Comparison of ENCODE assay signal across 12 mouse cellular contexts in genomic region chr8:11155579-11156318, GRCm38 (mm10).
DNase-seq lines count a peak whose midpoint lies in the region.
"Had no signal": no experiment of that assay in that cellular context is flagged by ENCODE, and none has a peak within 500 bp of the region (broad histone marks: within the 10 kb centered on the region; RNA-seq: fewer than 3 reads in every experiment).

No protein-coding gene starts in this region.

- DNase-seq in cerebellum, postnatal 25 days = peak; percentile 36 to 54
- DNase-seq in cerebellum, postnatal 14 days = no peak
- peak; percentile 23 to 36 for DNase-seq in kidney, postnatal 4 days
- no peak for DNase-seq in kidney, postnatal 25 days
- peak; percentile 69 for DNase-seq in MN1 (ENCODE audit: low spot score)
- DNase-seq in lung, postnatal 36 days = peak; percentile 37
- no peak for DNase-seq in layer of hippocampus, postnatal 10 days (ENCODE audit: low spot score in 2 of 2)
- DNase-seq in embryo, embryonic 11 days = no peak
- DNase-seq: gastrocnemius, postnatal 36 days; heart, postnatal 4 days; left cerebral cortex, postnatal 4 days; thymus, postnatal 36 days had no signal

Comparison
In these comparisons a context has a peak if more than half of its experiments do, and no peak if none do; other contexts are left out.
1. DNase-seq: peak in cerebellum, postnatal 25 days (2 of 2), kidney, postnatal 4 days (2 of 2), MN1 (single experiment) and lung, postnatal 36 days (single experiment); none in cerebellum, postnatal 14 days (0 of 2), kidney, postnatal 25 days (0 of 2), layer of hippocampus, postnatal 10 days (0 of 2) and embryo, embryonic 11 days (single experiment).